Mouse (Mus musculus) lung, adult 10 weeks (tissue): ENCODE measurements around the gene B4galnt1. TPM values are rescaled to one million over a fixed set of nuclear protein-coding genes. Genes with fewer than 3 reads are reported as not detected.

ENCODE experiments used
- polyA plus RNA-seq: library from polyadenylated mRNA; stranded (reverse); fragments of 350-450 nt; fragmentation: Illumina TruSeq; extraction: RNeasy Lipid Tissue Mini Kit (QIAGEN cat#74804); gene quantifications from one replicate; pipeline ENCODE4 v1.2.3, GENCODE M21; 2014; ENCODE audit warnings: low read depth, low replicate concordance; ENCODE audit not compliant: insufficient read depth

The B4galnt1 gene
- polyA plus RNA-seq = 44.3 TPM

DNA sequence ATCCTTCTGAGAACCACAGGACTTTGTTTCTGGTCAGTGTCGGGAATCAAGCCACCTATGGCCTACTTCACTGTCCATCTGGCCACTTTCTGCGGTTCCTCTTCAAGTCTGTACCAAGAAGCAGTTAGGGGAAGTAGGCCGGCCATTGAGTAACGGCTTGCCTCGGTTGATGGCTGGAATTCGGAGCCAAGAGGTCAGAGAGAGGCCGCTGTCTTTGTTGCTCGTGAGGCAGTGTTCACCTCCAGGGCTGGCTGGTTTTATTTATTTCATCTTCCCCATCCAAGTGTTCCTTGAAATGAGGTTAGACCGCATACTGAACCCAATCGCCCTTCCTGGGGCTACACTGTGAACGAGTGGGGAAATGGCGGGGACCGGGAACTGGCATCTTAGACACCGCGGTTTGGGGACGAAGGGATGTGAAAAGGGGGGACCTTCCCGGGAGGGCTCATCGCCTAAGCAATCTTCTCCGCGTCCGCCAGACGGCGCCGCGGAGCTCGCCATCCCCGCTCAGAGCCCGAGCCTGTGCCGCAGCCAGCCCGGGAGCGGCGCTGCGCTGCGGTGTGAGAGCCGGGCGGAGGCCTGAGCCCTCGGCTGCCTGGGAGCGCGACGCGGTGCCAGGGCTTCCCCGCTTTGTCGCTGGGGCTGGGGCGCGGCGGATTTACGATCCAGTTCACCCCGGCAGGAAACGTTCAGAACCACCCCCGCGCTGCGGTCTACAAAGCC is at the start of gene B4galnt1:
TSS of gene B4galnt1 (plus strand) at position 595 of the 723 bp plus-strand sequence.

DNA sequence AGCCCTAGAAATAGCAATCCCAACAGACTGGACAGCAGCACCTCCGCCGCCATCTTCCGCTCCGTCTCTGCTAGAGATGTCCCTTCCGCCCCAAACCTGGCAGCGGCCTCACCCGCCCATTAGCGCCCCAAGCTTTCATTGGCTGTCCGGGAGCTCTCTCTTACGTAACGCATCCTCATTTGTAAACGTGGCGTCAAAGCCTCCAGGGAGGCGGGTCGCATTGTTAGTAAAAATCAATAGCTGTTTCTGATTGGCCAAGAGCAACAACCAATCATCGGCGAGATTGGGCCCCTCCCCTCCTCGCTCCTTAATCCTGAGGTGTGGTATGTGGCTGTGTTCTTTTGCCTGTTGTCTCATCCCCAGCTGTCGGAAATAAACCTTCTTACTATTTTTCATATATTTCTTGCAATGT is 44.0 kb upstream of the B4galnt1 start, which contains the start of gene Os9:
TSS of gene Os9 (minus strand) at position 66 of the 412 bp plus-strand sequence.

DNA sequence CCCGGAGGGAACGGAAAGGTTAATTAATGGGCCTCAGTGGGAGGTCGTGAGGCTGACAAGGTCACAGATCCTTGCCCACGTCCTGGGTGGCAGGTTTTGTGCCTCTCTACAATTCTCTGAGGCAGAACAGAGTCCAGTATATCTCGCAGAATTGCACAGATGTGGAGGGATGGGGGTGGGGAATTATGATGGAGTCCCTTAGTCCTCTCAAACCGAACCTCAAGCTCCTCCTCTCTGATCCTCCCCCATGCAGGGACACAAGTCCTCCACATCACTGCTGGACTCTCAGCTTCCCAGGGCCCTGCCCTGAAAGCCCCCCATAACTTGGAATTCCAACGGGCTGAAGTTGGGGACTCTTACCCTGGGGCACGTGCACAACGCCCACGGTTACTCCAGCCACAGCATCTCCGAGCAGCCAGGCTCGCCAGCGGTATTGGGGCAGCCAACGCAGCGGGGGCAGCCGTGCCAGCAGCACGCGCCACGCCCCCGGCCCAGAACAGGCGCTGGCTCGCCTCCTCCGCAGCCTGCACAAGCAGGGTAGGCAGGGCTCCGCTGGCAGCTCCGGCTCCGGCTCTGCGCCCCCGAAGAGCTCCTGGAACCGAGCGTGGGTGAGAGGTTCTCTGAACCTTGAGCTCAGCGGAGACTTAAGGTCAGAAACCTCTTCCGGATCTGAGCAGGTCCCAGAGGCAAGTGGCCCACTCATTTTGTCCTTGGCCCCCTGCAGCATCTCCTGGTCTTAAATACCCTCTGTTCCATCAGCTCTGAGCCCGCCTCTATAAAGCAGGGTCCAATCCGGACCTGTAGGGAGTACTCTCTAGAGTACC is 15.1 kb downstream of the B4galnt1 start, which contains the start of gene Slc26a10:
TSS of gene Slc26a10 (minus strand) at position 775 of the 824 bp plus-strand sequence.

DNA sequence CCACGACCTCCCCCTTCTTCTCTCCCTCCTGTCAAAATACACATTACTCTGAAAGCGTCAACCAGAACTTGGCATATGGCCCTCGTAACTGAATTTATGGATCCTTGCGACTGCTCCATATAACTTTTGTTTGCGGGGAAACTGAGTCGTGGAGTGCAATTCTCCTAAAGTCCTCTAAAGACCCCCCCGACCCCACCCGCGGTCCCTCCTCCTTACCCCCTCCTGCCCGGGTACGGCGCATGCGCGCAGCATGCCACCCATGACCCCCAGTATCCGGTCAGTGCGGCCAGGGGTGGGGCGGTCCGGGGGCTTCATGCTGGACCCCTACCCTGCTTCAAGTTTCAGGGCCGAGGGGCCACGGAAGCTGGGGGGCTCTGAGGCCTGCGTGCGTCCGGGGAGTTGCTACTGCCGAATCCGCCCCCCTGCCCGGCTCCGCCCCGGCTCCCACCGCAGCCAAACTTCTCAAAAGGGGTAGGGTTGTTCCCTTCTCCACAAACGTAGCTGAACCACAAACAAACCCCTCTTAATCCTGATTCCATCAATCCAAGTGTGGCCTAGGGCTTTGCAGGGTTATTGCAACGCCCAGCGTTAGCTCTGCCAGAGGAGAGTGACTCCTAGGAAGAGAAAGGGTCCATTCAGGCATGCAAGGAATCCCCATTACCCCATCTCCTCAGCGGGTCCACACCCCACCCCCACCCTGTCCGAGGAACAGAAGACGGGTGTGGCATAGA is 24.8 kb downstream of the B4galnt1 start, which contains the start of gene Arhgef25:
TSS of gene Arhgef25 (minus strand) at position 433 of the 731 bp plus-strand sequence.

DNA sequence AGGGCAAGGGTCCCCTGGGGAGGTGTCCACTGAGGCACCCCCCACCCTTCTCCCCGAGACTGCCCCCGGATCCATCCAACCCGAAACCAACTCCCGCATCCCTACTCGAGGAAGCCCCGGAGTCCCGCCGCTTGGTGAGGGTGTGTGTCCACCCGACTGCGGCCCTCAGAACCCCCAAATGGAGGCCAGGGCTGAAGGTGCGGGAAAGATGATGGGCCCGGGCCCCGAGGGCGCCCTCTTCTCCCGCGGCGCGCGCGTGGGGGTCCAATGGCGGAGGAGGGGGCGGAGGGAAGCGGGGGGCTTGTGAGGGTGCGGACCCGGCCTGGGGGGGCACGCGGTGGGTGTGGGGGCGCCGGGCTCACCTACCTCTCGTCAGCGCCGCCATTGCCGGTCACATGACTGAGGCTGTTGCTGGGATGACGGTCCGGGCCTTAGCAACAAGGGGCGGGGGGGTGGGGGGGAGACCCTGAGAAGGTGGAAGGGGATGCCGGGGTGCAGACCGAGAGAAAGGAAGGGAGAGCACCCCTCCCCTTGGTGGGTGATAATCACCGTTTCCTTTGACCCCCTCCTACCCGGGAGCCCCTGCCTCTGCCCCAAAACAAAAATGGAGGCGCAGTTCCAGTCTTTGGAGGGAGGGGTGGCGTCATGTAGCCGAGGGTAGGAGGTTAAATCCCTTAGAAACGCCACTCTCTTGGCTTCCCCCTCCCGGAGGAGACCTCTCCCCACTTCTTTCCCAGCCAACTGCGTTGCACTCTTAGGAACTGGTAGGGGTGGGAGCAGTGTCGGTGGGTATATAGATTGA is 30.5 kb downstream of the B4galnt1 start, which contains the start of gene Dtx3:
TSS of gene Dtx3 (minus strand) at position 401 of the 802 bp plus-strand sequence.

DNA sequence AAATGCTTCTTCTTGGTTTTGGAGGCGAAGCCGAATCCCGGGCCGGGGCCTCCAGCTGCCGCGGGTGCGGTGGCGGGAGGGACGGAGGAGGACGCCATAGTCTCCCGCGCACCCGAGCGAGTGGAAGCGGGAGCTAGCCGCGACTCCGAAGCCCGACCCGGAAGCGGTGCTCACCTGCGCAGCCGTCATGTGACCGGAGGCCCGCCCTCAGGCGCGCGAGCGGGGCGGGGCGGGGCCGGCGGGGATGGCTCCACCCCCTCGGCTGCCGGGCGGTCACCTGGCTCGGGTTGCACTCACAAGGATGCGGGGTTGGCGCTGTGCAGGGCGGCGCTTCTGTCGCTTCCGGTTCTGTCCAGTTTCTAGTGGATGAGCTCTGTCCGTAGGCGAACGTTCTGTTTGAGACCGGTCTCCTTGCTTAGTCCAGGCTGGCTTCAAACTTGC is 46.4 kb downstream of the B4galnt1 start, which contains the start of gene Pip4k2c:
TSS of gene Pip4k2c (minus strand) at position 172 of the 441 bp plus-strand sequence.

Other genes with a start within 250 kb of the B4galnt1 start
- 93.4 TPM for gene Ctdsp2, start 186.5 kb upstream of the B4galnt1 start, polyA plus RNA-seq
- 0.45 TPM for gene Avil, start 164.5 kb upstream of the B4galnt1 start, polyA plus RNA-seq
- gene Tsfm, start 134.4 kb upstream of the B4galnt1 start, polyA plus RNA-seq = 19.3 TPM
- gene Mettl1, start 123.8 kb upstream of the B4galnt1 start, polyA plus RNA-seq = 12.1 TPM
- not detected for gene Eef1akmt3, start 123.7 kb upstream of the B4galnt1 start, polyA plus RNA-seq
- gene Cyp27b1, start 117.0 kb upstream of the B4galnt1 start, polyA plus RNA-seq = not detected
- 2.7 TPM for gene March9, start 105.0 kb upstream of the B4galnt1 start, polyA plus RNA-seq
- 183 TPM for gene Cdk4, start 101.7 kb upstream of the B4galnt1 start, polyA plus RNA-seq
- gene Tspan31, start 95.0 kb upstream of the B4galnt1 start, polyA plus RNA-seq = 71.3 TPM
- gene Agap2, start 89.9 kb upstream of the B4galnt1 start, polyA plus RNA-seq = 2.7 TPM
- gene Os9, start 44.1 kb upstream of the B4galnt1 start, polyA plus RNA-seq = 76.6 TPM
- 0.32 TPM for gene Slc26a10, start 15.4 kb downstream of the B4galnt1 start, polyA plus RNA-seq
- 19.5 TPM for gene Arhgef25, start 24.9 kb downstream of the B4galnt1 start, polyA plus RNA-seq
- 38.5 TPM for gene Dtx3, start 30.5 kb downstream of the B4galnt1 start, polyA plus RNA-seq
- 29.9 TPM for gene Pip4k2c, start 46.4 kb downstream of the B4galnt1 start, polyA plus RNA-seq
- 0.23 TPM for gene Kif5a, start 98.1 kb downstream of the B4galnt1 start, polyA plus RNA-seq
- gene Dctn2, start 101.1 kb downstream of the B4galnt1 start, polyA plus RNA-seq = 112 TPM
- gene Mbd6, start 123.8 kb downstream of the B4galnt1 start, polyA plus RNA-seq = 13.4 TPM
- 39.4 TPM for gene Mars, start 146.6 kb downstream of the B4galnt1 start, polyA plus RNA-seq
- 17.6 TPM for gene Arhgap9, start 156.7 kb downstream of the B4galnt1 start, polyA plus RNA-seq
- 1.4 TPM for gene Gli1, start 176.7 kb downstream of the B4galnt1 start, polyA plus RNA-seq
- not detected for gene Inhbe, start 189.2 kb downstream of the B4galnt1 start, polyA plus RNA-seq
- gene Inhbc, start 205.2 kb downstream of the B4galnt1 start, polyA plus RNA-seq = not detected
- gene R3hdm2, start 215.1 kb downstream of the B4galnt1 start, polyA plus RNA-seq = 36.0 TPM